Mouse (Mus musculus): ENCODE results near the gene Dnajb12. TPM values are rescaled to one million over a fixed set of nuclear protein-coding genes. Genes with fewer than 3 reads are reported as not detected.
A peak's percentile ranks its signal among the peaks of the same experiment; 100 is the strongest.

Gene Dnajb12
- polyA plus RNA-seq (2016; fragmentation: Nextera tagmentation; extraction: Ambion mirVana): 17.6 and 20.7 TPM in 2 replicates

DNA sequence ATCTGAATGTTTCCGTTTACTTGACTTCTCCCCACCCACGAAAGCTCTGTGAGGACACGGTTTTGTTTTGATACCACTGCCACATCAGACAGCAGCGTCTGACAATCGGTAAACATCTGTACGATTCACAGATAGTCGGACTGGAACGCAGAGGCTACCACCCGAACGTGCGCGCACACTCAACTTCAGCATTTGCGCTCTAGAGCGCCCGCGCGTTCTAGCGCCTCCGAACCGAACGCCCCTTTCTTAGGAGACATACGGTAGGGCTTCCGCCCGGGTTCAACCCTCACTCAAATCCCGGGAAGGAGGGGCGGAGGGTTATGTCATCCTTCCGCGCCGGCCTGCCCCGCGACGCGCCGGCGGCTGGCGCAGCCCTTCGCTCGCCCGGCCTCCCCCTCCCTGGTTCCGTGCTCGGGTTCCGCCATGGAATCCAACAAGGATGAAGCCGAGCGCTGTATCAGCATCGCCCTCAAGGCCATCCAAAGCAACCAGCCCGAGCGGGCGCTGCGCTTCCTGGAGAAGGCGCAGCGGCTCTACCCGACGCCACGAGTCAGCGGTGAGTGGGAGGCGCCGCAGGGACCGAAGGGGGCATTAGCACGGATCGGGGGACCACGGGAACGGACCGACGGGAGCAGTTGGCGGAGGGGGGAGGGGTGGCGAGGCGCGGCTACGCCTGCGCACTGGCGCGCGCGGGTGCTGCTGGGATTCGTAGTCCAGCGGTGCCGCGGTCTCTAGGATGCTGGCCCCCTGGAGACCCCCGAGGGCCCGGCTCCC lies at the start of gene Dnajb12:
Dnajb12 (plus strand) TSS at position 302 of the 774 bp plus-strand sequence.
- H3K4me2 ChIP-seq: peak within 1 kb of the TSS; percentile 72
- peak within 1 kb of the TSS; percentile 82 for H3K4me3 ChIP-seq (replicated peaks)
- H3K9ac ChIP-seq (replicated peaks): peak within 1 kb of the TSS; percentile 92
- WGBS: under 1% methylated on average over 80 of the region's 80 CpGs
- H3K4me1 ChIP-seq (replicated peaks): peaks cover 12% of the 10 kb centered on the region
- peaks cover 16% of the 10 kb centered on the region for H3K36me3 ChIP-seq
- no peaks in the 10 kb centered on the region for H3K9me3 ChIP-seq
- ATAC-seq (ENCODE audit: insufficient number of reproducible peaks, insufficient read depth, low FRiP score, low TSS enrichment, low read depth): peak; percentile 91
- no peaks in the 10 kb centered on the region for H3K27me3 ChIP-seq
- H3K27ac ChIP-seq: peak within 1 kb of the TSS; percentile 100

DNA sequence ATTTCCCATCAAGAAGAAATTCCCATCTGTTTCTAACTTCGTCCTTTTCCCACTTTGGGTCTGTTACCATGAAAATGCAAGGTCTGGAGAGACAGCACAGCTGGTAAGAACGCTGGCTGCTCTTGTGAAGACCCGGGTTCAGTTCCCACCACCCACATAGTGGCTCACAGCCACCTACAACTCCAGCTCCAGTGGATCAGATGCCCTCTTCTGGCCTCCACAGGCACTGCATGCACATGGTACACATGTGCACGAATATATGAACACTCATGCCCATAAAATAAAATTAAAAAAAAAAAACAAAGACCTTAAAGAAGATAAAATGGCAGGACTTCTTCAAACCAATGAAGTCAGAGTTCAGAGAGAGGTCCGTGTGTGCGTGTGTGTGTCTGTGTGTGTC lies 49.5 kb upstream of the Dnajb12 start:
- H3K36me3 ChIP-seq: peaks cover 50% of the 10 kb centered on the region
- no peaks in the 10 kb centered on the region for H3K27me3 ChIP-seq
- no peak overlapping the region for H3K27ac ChIP-seq
- no peak overlapping the region for H3K4me2 ChIP-seq
- H3K4me1 ChIP-seq (replicated peaks): no peaks in the 10 kb centered on the region
- H3K9me3 ChIP-seq: peaks cover 6% of the 10 kb centered on the region; the same call in 1 of the 2 replicates
- 95% methylated on average over 6 of the region's 6 CpGs for WGBS
- ATAC-seq (ENCODE audit: insufficient number of reproducible peaks, insufficient read depth, low FRiP score, low TSS enrichment, low read depth): no peak
- H3K4me3 ChIP-seq (replicated peaks): no peak overlapping the region
- H3K9ac ChIP-seq (replicated peaks): no peak overlapping the region

DNA sequence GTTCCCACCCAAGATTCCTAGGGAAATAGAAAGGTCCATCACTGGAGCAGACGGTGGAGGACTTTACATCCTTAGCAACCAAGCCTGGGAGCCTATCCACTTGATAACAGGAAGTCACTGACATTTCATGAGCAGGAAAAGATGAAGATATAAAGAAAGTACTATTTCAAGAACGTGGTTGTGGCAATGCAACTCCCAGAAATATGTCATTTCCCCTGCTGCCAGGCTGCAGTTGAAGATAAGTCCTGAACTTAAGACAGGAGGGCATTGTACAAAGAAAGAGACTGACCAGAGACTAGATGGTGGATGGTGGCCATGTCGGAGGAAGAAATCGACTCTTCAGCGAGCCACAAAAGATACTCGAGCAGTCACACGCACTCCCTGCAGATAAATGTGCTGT lies 47.4 kb upstream of the Dnajb12 start:
- ATAC-seq (ENCODE audit: insufficient number of reproducible peaks, insufficient read depth, low FRiP score, low TSS enrichment, low read depth): no peak
- WGBS: 91% methylated on average over 7 of the region's 7 CpGs
- Histone ChIP-seq H3K4me2 (no peak overlapping the region), H3K9me3 (peaks cover 6% of the 10 kb centered on the region; the same call in 1 of the 2 replicates), H3K9ac (replicated peaks) (no peak overlapping the region), H3K27me3 (no peaks in the 10 kb centered on the region), H3K4me1 (replicated peaks) (no peaks in the 10 kb centered on the region), H3K36me3 (peaks cover 52% of the 10 kb centered on the region), H3K4me3 (replicated peaks) (no peak overlapping the region), H3K27ac (no peak overlapping the region)

DNA sequence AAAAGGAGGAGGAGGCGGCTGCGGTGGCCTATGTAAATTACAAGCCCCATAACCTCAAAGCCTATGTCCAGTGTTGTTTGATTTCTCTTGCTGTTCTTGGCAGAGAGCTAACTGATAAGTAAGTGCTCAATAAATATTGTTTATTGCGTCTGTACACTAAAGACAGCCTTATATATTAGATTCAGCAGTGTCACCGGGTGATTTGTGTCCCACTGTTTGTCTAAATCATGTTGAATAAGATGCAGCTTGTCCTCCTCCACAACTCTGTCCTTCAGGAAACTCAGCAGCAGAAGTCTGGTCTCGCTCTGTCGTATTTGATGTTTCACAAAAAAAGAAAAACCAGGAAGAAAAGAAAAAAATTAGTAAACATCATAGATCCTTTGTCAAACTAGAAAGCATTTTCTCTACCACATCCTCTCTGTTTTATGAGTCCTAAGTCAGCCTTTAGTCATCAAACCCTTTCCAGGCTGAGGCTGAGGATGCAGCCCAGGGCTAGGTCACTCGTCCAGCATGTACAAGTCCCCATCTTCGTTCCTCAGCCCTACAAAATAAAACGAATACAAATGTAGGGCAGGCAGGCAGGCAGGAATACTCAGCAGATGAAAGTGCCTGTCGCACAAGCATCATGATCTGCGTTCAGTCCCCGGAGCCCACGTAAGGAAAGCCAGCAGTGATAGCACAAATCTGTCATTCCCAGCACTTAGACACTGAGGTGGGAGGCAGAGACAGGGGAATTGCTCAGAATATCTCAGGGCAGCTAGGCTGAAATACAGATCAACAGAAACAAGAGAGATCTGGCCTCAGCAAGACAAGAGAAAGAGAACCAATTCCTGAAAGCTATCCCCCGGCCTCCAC lies 43.8 kb upstream of the Dnajb12 start:
- Histone ChIP-seq H3K27me3 (no peaks in the 10 kb centered on the region), H3K9ac (replicated peaks) (no peak overlapping the region), H3K9me3 (no peaks in the 10 kb centered on the region), H3K4me3 (replicated peaks) (no peak overlapping the region), H3K27ac (no peak overlapping the region), H3K4me1 (replicated peaks) (no peaks in the 10 kb centered on the region), H3K36me3 (peaks cover 32% of the 10 kb centered on the region), H3K4me2 (no peak overlapping the region)
- no peak for ATAC-seq (ENCODE audit: insufficient number of reproducible peaks, insufficient read depth, low FRiP score, low TSS enrichment, low read depth)
- 86% methylated on average over 14 of the region's 14 CpGs for WGBS

DNA sequence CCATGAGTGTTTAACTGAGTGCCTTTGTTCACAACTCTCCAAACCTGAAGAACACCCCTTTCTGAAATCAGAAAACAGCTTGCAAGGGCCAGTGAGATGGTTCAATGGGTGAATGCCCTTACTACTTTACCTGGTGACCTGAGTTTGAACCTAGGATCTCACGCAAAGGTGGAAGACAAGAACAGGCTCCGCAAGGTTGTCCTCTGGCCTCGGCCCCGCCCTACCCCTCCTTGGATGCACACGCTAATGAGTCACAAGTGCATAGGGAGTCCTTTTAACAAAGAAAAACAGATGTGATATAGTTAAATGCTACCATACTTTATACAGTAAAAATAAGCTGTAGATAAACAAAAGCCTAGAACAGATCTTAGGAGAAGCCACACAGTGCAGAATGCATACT lies 41.9 kb upstream of the Dnajb12 start:
- no peak overlapping the region for H3K4me2 ChIP-seq
- no peak overlapping the region for H3K4me3 ChIP-seq (replicated peaks)
- H3K9ac ChIP-seq (replicated peaks): no peak overlapping the region
- 92% methylated on average over 5 of the region's 5 CpGs for WGBS
- no peaks in the 10 kb centered on the region for H3K27me3 ChIP-seq
- no peak for ATAC-seq (ENCODE audit: insufficient number of reproducible peaks, insufficient read depth, low FRiP score, low TSS enrichment, low read depth)
- H3K36me3 ChIP-seq: peaks cover 26% of the 10 kb centered on the region
- H3K27ac ChIP-seq: no peak overlapping the region
- no peaks in the 10 kb centered on the region for H3K4me1 ChIP-seq (replicated peaks)
- H3K9me3 ChIP-seq: no peaks in the 10 kb centered on the region

DNA sequence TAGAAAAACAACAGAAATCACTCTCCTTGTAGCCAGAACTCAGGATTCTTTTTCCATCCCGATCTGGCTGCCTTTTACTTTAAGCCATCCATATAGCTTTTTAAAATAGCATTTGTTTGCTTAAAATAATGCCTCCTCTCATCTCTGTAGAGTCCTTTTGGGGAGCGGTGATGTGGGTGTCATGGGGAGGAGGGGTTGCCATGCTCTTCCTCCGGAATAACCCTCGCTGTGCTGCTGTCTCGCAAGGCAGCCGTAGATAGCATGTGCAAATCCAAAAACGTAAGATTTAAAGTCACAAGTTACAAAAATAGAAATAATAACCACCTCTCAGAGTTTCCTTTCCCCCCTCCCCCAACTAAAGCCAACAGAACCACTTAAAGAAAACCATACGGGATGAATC lies 37.9 kb upstream of the Dnajb12 start:
- Histone ChIP-seq H3K9me3 (no peaks in the 10 kb centered on the region), H3K27me3 (no peaks in the 10 kb centered on the region), H3K4me2 (no peak overlapping the region), H3K4me1 (replicated peaks) (peaks cover 15% of the 10 kb centered on the region), H3K9ac (replicated peaks) (no peak overlapping the region), H3K4me3 (replicated peaks) (no peak overlapping the region), H3K27ac (no peak overlapping the region), H3K36me3 (peaks cover 17% of the 10 kb centered on the region; the same call in 1 of the 2 replicates)
- no peak for ATAC-seq (ENCODE audit: insufficient number of reproducible peaks, insufficient read depth, low FRiP score, low TSS enrichment, low read depth)
- WGBS: 92% methylated on average over 8 of the region's 8 CpGs

DNA sequence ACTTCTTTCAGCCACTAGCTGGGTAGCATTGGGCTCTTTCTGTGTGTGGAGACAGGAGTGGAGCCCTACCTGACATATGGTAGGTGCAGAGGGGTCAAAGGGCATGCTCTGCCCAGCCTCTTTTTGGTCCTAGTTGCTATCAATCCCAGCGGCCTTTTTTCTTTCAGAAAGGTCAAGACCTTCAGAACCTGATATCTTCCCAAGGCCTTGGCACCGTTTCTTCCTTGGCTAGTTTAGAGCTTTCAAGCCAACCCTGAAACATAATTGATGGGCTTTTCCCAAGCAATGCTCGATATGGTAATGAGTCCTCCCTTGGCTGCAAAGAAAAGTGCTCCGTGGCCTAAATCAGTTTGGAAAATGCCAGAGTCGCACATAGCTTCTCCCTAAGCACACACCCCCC lies 36.2 kb upstream of the Dnajb12 start:
- Histone ChIP-seq H3K9ac (replicated peaks) (no peak overlapping the region), H3K4me1 (replicated peaks) (peaks cover 22% of the 10 kb centered on the region), H3K27me3 (no peaks in the 10 kb centered on the region), H3K27ac (no peak overlapping the region), H3K4me2 (no peak overlapping the region), H3K9me3 (no peaks in the 10 kb centered on the region), H3K4me3 (replicated peaks) (no peak overlapping the region), H3K36me3 (peaks cover 9% of the 10 kb centered on the region; the same call in 1 of the 2 replicates)
- no peak for ATAC-seq (ENCODE audit: insufficient number of reproducible peaks, insufficient read depth, low FRiP score, low TSS enrichment, low read depth)
- 39% methylated on average over 5 of the region's 5 CpGs for WGBS

DNA sequence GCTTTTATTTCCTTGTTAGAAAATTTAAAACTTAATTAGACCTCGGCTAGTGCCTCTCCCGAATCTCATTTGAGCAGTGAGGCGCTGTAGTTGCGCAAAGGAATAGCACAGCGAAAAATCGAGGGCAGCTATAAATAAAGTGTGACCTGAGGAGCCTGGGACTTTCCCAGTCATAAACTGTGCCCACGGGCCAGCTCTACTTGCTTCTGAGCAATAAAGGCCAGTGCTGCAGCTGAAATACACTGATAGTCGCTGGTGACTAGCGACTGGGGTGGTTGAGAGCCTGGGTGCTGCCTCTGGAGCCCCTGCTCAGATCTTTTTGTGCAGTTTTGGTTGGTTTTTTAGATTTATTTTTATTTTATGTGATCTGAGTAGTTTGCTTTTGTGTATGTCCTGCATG lies 34.7 kb upstream of the Dnajb12 start:
- ATAC-seq (ENCODE audit: insufficient number of reproducible peaks, insufficient read depth, low FRiP score, low TSS enrichment, low read depth): no peak
- Histone ChIP-seq H3K9ac (replicated peaks) (no peak overlapping the region; the same call in 1 of the 2 replicates), H3K36me3 (peaks cover 9% of the 10 kb centered on the region; the same call in 1 of the 2 replicates), H3K4me2 (no peak overlapping the region), H3K4me3 (replicated peaks) (no peak overlapping the region), H3K9me3 (no peaks in the 10 kb centered on the region), H3K27ac (no peak overlapping the region), H3K27me3 (no peaks in the 10 kb centered on the region), H3K4me1 (replicated peaks) (peaks cover 36% of the 10 kb centered on the region)
- WGBS: 35% methylated on average over 9 of the region's 9 CpGs

DNA sequence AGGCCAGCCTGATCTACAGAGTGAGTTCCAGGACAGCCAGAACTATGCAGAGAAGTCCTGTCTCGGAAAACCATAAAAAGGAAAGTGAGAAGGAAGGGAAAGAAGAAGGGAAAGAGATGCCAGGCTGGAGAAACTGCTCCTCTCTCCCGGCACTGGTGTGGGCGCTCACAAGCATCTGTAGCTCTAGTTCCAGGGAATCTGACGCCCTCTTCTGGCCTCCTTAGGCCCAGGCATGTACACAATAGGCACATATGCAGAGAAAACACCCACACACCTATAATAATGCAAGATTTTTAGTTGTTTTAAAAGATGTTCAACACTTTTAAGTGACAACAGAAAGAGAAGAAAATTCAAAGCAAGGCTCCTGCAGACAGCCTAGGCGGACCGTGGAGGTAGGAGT lies 32.9 kb upstream of the Dnajb12 start:
- Histone ChIP-seq H3K4me1 (replicated peaks) (peaks cover 37% of the 10 kb centered on the region), H3K9ac (replicated peaks) (no peak overlapping the region), H3K27ac (no peak overlapping the region), H3K4me3 (replicated peaks) (no peak overlapping the region), H3K36me3 (0 out of 2 replicates have a peak, but pooled peaks cover 2% of the 10 kb centered on the region), H3K4me2 (no peak overlapping the region), H3K27me3 (no peaks in the 10 kb centered on the region), H3K9me3 (no peaks in the 10 kb centered on the region)
- 79% methylated on average over 6 of the region's 6 CpGs for WGBS
- ATAC-seq (ENCODE audit: insufficient number of reproducible peaks, insufficient read depth, low FRiP score, low TSS enrichment, low read depth): no peak

DNA sequence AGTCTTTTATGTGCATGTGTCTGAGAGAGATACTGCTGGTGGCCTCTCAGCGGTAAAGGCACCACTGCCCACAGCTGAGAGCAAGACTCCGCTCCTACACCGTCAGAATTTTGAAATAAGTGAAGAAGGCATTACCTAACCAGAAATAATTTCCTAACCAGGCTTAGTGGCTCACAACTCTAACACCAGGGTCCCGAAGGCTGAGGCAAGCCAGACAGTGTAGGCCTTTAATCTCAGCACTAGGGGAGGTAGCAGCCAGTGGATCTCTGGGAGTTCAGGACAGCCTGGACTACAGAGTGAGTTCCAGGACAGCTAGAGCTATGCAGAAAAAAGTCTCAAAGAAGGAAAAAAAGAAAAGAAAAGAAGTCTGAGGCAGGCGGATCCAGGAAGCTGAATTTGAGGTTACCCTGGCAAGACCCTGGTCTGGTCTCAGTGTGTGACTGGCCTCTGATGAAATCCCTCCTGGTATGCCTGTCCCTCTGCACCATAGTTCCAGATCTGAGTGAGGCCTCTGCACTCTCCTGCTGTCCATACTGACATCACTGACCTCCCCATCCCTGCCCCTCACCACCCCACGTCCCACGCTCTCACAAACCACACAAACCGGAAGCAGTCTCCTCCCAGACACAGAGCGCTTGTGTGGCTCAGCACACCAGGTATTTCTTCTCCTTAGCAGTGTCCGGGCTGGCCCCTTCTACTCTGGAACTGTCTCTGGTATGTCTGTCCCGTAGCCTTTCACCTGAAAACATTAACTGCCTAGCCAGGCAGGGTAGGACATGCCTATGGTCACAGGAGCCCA lies 31.1 kb upstream of the Dnajb12 start:
- WGBS: 81% methylated on average over 11 of the region's 11 CpGs
- Histone ChIP-seq H3K4me2 (no peak overlapping the region), H3K4me3 (replicated peaks) (no peak overlapping the region), H3K9me3 (no peaks in the 10 kb centered on the region), H3K27me3 (no peaks in the 10 kb centered on the region), H3K27ac (no peak overlapping the region), H3K36me3 (0 out of 2 replicates have a peak, but pooled peaks cover 2% of the 10 kb centered on the region), H3K4me1 (replicated peaks) (peaks cover 37% of the 10 kb centered on the region), H3K9ac (replicated peaks) (no peak overlapping the region)
- ATAC-seq (ENCODE audit: insufficient number of reproducible peaks, insufficient read depth, low FRiP score, low TSS enrichment, low read depth): no peak

All from limb, embryonic 12.5 days (tissue).